Mouse (Mus musculus): Measurements from ENCODE around the gene Il23a. TPM values are rescaled to one million over a fixed set of nuclear protein-coding genes. Genes with fewer than 3 reads are reported as not detected.
"Not testable (repeated sequence)": the region's sequence is repeated elsewhere in the genome, so short reads cannot be mapped to it uniquely, and the experiment has no call there.

Gene Il23a
- polyA plus RNA-seq, 1 experiment from 2014 or later: 4.8 TPM

- not testable (repeated sequence) for H3K27me3 ChIP-seq; ATAC-seq (replicated peaks; ENCODE audit: insufficient number of reproducible peaks, insufficient read depth, low FRiP score, low read depth)
- 74% methylated on average over 6 of the region's 6 CpGs for WGBS
These were observed 34.1 kb upstream of the Il23a start for GRCm38 (mm10) chr10:128332358-128333249.

GRCm38 (mm10) chr10:128327610-128328009 is 29.1 kb upstream of the Il23a start:
- no peak overlapping the region for H3K9ac ChIP-seq
- no peak for ATAC-seq (replicated peaks; ENCODE audit: insufficient number of reproducible peaks, insufficient read depth, low FRiP score, low read depth)
- no peak overlapping the region for H3K27ac ChIP-seq
- 90% methylated on average over 10 of the region's 10 CpGs for WGBS
- H3K4me2 ChIP-seq: no peak overlapping the region
- H3K36me3 ChIP-seq: peaks cover 40% of the 10 kb centered on the region
- H3K4me3 ChIP-seq: no peak overlapping the region
- H3K4me1 ChIP-seq (replicated peaks): peaks cover 12% of the 10 kb centered on the region
- no peaks in the 10 kb centered on the region for H3K9me3 ChIP-seq (replicated peaks)
- H3K27me3 ChIP-seq: no peaks in the 10 kb centered on the region

More at GRCm38 (mm10) chr10:128332358-128333249, 34.1 kb upstream of the Il23a start:
- not testable (repeated sequence) for H3K4me3 ChIP-seq; H3K27ac ChIP-seq; H3K9me3 ChIP-seq (replicated peaks); H3K4me2 ChIP-seq; H3K9ac ChIP-seq
- H3K4me1 ChIP-seq (replicated peaks): peaks cover 18% of the 10 kb centered on the region
- H3K36me3 ChIP-seq: peaks cover 15% of the 10 kb centered on the region

GRCm38 (mm10) chr10:128326825-128327224 is 28.3 kb upstream of the Il23a start:
- H3K4me1 ChIP-seq (replicated peaks): peaks cover 12% of the 10 kb centered on the region
- H3K9ac ChIP-seq: no peak overlapping the region
- no peak overlapping the region for H3K4me3 ChIP-seq
- WGBS: 92% methylated on average over 8 of the region's 8 CpGs
- no peak overlapping the region for H3K27ac ChIP-seq
- H3K4me2 ChIP-seq: no peak overlapping the region
- no peaks in the 10 kb centered on the region for H3K9me3 ChIP-seq (replicated peaks)
- no peaks in the 10 kb centered on the region for H3K27me3 ChIP-seq
- ATAC-seq (replicated peaks; ENCODE audit: insufficient number of reproducible peaks, insufficient read depth, low FRiP score, low read depth): no peak
- peaks cover 40% of the 10 kb centered on the region for H3K36me3 ChIP-seq

- WGBS: 70% methylated on average over 8 of the region's 8 CpGs
- Histone ChIP-seq H3K4me3 (peak overlapping the region; percentile 91), H3K9ac (peak overlapping the region; percentile 98), H3K27ac (peak overlapping the region; percentile 96; the same call in 1 of the 2 replicates), H3K4me1 (replicated peaks) (peaks cover 24% of the 10 kb centered on the region), H3K4me2 (peak overlapping the region; percentile 85), H3K9me3 (replicated peaks) (no peaks in the 10 kb centered on the region), H3K27me3 (no peaks in the 10 kb centered on the region), H3K36me3 (peaks cover 55% of the 10 kb centered on the region)
- no peak for ATAC-seq (replicated peaks; ENCODE audit: insufficient number of reproducible peaks, insufficient read depth, low FRiP score, low read depth)
These were observed 25.0 kb upstream of the Il23a start for GRCm38 (mm10) chr10:128323516-128323915.

DNA sequence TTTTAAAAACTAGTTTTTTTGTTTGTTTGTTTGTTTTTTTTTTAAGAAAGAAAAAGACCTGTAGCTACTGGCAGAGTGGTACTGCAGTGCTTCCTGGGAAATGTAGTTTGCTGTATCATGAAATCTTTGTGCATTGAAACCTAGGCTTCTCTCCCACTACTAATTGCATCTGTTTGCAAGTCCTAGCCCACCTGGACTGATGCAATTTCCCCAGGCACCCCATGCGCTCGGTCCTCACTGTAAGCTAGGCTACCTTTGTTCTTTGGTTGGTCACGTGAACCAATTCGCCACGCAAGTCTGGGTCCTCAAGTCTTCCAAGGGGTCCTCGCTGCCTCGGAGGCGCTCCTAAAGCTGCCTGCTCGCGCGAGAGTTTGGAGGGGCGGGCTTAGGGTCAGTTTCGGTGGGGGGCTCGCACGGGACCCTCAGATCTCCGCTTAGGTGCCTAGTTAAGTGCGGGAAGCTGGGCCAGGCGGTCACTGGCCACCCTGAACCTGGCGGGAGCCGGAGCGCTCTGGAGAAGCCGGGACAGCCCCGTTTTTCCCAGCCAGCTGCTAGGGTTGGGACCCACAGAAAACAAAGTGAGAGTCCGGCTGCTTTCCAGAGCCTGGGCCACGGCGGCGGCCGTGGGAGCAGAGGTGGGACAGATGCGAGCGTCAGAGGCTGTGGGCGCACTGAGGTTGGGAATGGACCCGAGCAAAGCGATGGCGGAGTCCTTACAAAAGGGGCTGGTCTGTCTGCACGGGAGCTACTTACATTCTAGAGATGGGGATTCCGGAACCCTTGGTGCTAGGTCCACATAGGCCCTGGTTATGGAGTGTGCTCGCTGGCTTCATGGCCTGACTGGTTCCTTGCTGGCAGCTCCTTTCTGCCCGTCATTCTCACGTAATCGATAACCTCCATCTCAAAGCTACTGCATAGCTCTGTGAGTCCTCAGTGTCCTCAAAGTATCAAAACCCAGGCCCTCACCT is 23.9 kb upstream of the Il23a start, which contains the start of gene Cnpy2:
Cnpy2 (plus strand) TSS at position 319 of the 968 bp plus-strand sequence.
- Histone ChIP-seq H3K4me2 (peak within 1 kb of the TSS; percentile 85), H3K4me1 (replicated peaks) (peaks cover 24% of the 10 kb centered on the region), H3K27me3 (no peaks in the 10 kb centered on the region), H3K4me3 (peak within 1 kb of the TSS; percentile 91), H3K36me3 (peaks cover 56% of the 10 kb centered on the region), H3K9me3 (replicated peaks) (no peaks in the 10 kb centered on the region), H3K9ac (peak within 1 kb of the TSS; percentile 98), H3K27ac (peak within 1 kb of the TSS; percentile 96)
- peak; percentile 89 for ATAC-seq (replicated peaks; ENCODE audit: insufficient number of reproducible peaks, insufficient read depth, low FRiP score, low read depth)
- WGBS: 0% methylated on average over 40 of the region's 40 CpGs

- Histone ChIP-seq H3K4me3 (peak overlapping the region; percentile 91), H3K27ac (peak overlapping the region; percentile 96; the same call in 1 of the 2 replicates), H3K4me1 (replicated peaks) (peaks cover 24% of the 10 kb centered on the region), H3K27me3 (no peaks in the 10 kb centered on the region), H3K9ac (no peak overlapping the region), H3K36me3 (peaks cover 55% of the 10 kb centered on the region), H3K9me3 (replicated peaks) (no peaks in the 10 kb centered on the region), H3K4me2 (peak overlapping the region; percentile 85)
- ATAC-seq (replicated peaks; ENCODE audit: insufficient number of reproducible peaks, insufficient read depth, low FRiP score, low read depth): no peak
- 51% methylated on average over 12 of the region's 12 CpGs for WGBS
These were observed 23.1 kb upstream of the Il23a start for GRCm38 (mm10) chr10:128321641-128322040.

GRCm38 (mm10) chr10:128315578-128315977 is 17.0 kb upstream of the Il23a start:
- Histone ChIP-seq H3K36me3 (peaks cover 76% of the 10 kb centered on the region), H3K4me3 (no peak overlapping the region)

DNA sequence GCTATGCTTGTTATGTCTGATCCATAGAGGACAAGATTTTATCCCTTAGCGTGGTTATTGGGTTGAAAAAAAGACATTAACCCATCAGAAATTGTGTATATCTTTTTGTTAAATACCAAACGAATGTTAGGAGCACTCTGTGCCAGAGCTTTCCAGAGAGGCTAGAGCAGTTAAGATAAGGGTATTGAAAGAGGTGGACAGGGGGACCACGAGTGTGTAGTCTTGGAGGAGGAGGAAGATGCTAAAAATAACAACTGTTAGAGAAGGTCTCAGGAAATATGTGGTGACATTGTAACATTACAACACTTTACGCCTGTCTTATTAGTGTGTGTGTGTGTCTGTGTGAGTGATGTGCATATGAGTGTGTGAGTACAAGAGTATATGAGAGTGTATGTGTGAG is 12.3 kb upstream of the Il23a start:
- Histone ChIP-seq H3K4me2 (peak overlapping the region; percentile 37), H3K36me3 (peaks cover 45% of the 10 kb centered on the region), H3K9me3 (replicated peaks) (no peaks in the 10 kb centered on the region), H3K27me3 (no peaks in the 10 kb centered on the region), H3K4me1 (replicated peaks) (peaks cover 20% of the 10 kb centered on the region), H3K9ac (0 out of 2 replicates have a peak overlapping the region, but pooled peaks have one; percentile 23), H3K27ac (peak overlapping the region; percentile 85), H3K4me3 (peak overlapping the region; percentile 8)
- ATAC-seq (replicated peaks; ENCODE audit: insufficient number of reproducible peaks, insufficient read depth, low FRiP score, low read depth): peak; percentile 61; the same call in 1 of the 2 replicates
- 29% methylated on average over 4 of the region's 4 CpGs for WGBS

More at GRCm38 (mm10) chr10:128315578-128315977, 17.0 kb upstream of the Il23a start:
- H3K9me3 ChIP-seq (replicated peaks): no peaks in the 10 kb centered on the region
- ATAC-seq (replicated peaks; ENCODE audit: insufficient number of reproducible peaks, insufficient read depth, low FRiP score, low read depth): no peak
- peaks cover 14% of the 10 kb centered on the region for H3K4me1 ChIP-seq (replicated peaks)
- H3K27me3 ChIP-seq: no peaks in the 10 kb centered on the region
- H3K4me2 ChIP-seq: no peak overlapping the region
- H3K9ac ChIP-seq: no peak overlapping the region
- no peak overlapping the region for H3K27ac ChIP-seq
- WGBS: 87% methylated on average over 8 of the region's 8 CpGs

DNA sequence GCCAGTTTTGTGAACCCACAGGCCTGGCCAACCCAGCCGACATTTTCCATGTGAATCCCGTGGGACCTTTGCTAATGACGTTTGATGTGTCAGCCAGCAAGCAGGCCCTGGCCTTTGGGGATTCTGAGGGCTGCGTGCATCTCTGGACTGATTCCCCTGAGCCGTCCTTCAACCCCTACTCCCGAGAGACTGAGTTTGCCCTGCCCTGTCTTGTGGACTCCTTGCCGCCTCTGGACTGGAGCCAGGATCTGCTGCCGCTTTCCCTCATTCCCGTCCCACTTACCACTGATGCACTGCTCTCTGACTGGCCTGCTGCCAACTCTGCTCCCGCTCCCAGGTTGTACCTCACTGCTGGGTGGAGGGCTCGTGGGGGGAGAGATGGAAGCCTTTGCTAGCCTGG is 11.6 kb upstream of the Il23a start:
- H3K4me2 ChIP-seq: peak overlapping the region; percentile 37
- H3K27me3 ChIP-seq: no peaks in the 10 kb centered on the region
- peaks cover 20% of the 10 kb centered on the region for H3K4me1 ChIP-seq (replicated peaks)
- 25% methylated on average over 11 of the region's 11 CpGs for WGBS
- peak overlapping the region; percentile 23; the same call in 1 of the 2 replicates for H3K9ac ChIP-seq
- peak; percentile 79 for ATAC-seq (replicated peaks; ENCODE audit: insufficient number of reproducible peaks, insufficient read depth, low FRiP score, low read depth)
- no peaks in the 10 kb centered on the region for H3K9me3 ChIP-seq (replicated peaks)
- H3K27ac ChIP-seq: peak overlapping the region; percentile 85
- H3K4me3 ChIP-seq: peak overlapping the region; percentile 8; the same call in 1 of the 2 replicates
- peaks cover 37% of the 10 kb centered on the region for H3K36me3 ChIP-seq

DNA sequence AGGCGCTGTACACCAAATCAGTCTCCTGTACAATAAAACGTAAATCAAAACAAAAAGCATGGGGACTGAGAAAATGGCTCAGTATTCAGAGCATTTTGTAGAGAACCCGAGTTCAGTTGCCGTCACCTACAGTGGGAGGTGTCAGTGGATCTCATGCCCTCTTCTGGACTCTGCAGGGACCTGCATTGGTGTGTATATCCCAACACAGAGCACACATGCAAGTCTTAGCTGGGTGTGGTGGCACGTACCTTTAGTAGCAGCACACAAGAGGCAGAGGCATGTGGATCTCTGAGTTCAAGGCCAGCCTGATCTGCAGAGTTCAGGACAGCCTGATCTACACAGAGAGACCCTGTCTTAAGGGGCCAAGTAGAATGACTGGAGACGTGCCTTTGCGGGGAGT is 11.1 kb upstream of the Il23a start:
- ATAC-seq (replicated peaks; ENCODE audit: insufficient number of reproducible peaks, insufficient read depth, low FRiP score, low read depth): no peak
- H3K27ac ChIP-seq: peak overlapping the region; percentile 85
- H3K27me3 ChIP-seq: no peaks in the 10 kb centered on the region
- H3K9me3 ChIP-seq (replicated peaks): no peaks in the 10 kb centered on the region
- H3K36me3 ChIP-seq: peaks cover 32% of the 10 kb centered on the region
- H3K4me3 ChIP-seq: no peak overlapping the region
- H3K4me1 ChIP-seq (replicated peaks): peaks cover 20% of the 10 kb centered on the region
- no peak overlapping the region for H3K4me2 ChIP-seq
- 0 out of 2 replicates have a peak overlapping the region, but pooled peaks have one; percentile 23 for H3K9ac ChIP-seq
- 88% methylated on average over 7 of the region's 7 CpGs for WGBS
